Mouse (Mus musculus) urinary bladder, adult 18-20 months (tissue): ENCODE measurements around the gene Vps29.
A peak's percentile ranks its signal among the peaks of the same experiment; 100 is the strongest.

Experiments used
- DNase-seq, 2 experiments: peaks; one replicate each; pipeline ENCODE4 v3.0.0; 2022; ENCODE audit warnings: low spot score in 2 of 2, mixed read lengths in 2 of 2

Gene Vps29

GRCm38 (mm10) chr5:122399871-122400270 lies 45.7 kb downstream of the Vps29 start:
- no peak for DNase-seq

GRCm38 (mm10) chr5:122400628-122401302 lies 46.6 kb downstream of the Vps29 start:
- DNase-seq, result peak in 1 of 2 experiments; percentile 60

- peak in 1 of 2 experiments; percentile 60 for DNase-seq
Observed at GRCm38 (mm10) chr5:122401303-122401640, 47.1 kb downstream of the Vps29 start.

- DNase-seq, result no peak
Observed at GRCm38 (mm10) chr5:122402160-122402559, 48.0 kb downstream of the Vps29 start.

- DNase-seq, result no peak
Observed at GRCm38 (mm10) chr5:122402772-122403171, 48.6 kb downstream of the Vps29 start.

- DNase-seq, result no peak
Observed at GRCm38 (mm10) chr5:122403362-122403761, 49.2 kb downstream of the Vps29 start.

GRCm38 (mm10) chr5:122405537-122405936 lies 51.4 kb downstream of the Vps29 start:
- no peak for DNase-seq

- no peak for DNase-seq
Observed at GRCm38 (mm10) chr5:122409692-122410645, 55.8 kb downstream of the Vps29 start.

GRCm38 (mm10) chr5:122411892-122412291 lies 57.7 kb downstream of the Vps29 start:
- no peak for DNase-seq

- no peak for DNase-seq
Observed at GRCm38 (mm10) chr5:122412826-122413225, 58.7 kb downstream of the Vps29 start.

GRCm38 (mm10) chr5:122414351-122414750 lies 60.2 kb downstream of the Vps29 start:
- no peak for DNase-seq
